Mouse (Mus musculus) bone marrow macrophage, adult 2 months (primary cell): ENCODE measurements around the gene Nr4a1. TPM values are rescaled to one million over a fixed set of nuclear protein-coding genes. Genes with fewer than 3 reads are reported as not detected.

Source experiments
- H3K27ac ChIP-seq: 2 replicates; pipeline ENCODE4 v1.5.1; 2012; ENCODE audit warnings: low read depth, low read length; ENCODE audit not compliant: insufficient read depth
- H3K4me1 ChIP-seq: 2 replicates; pipeline ENCODE4 v1.6.1; 2012; ENCODE audit warnings: low read length; ENCODE audit not compliant: control insufficient read depth, insufficient read depth
- H3K4me3 ChIP-seq: 2 replicates; pipeline ENCODE4 v1.5.1; 2012; ENCODE audit warnings: mild to moderate bottlenecking, low read length, moderate library complexity; ENCODE audit not compliant: insufficient read depth
- CTCF ChIP-seq: IDR thresholded peaks from 2 replicates; pipeline ENCODE4 v1.5.1; 2012; ENCODE audit warnings: low read depth, mild to moderate bottlenecking, low read length, moderate library complexity
- POLR2A ChIP-seq: IDR thresholded peaks from 2 replicates; pipeline ENCODE4 v1.6.1; 2012; ENCODE audit warnings: mild to moderate bottlenecking, low read depth, low read length, borderline replicate concordance
- polyA plus RNA-seq: library from polyadenylated mRNA; stranded (reverse); fragments of >200 nt; gene quantifications from 2 replicates; pipeline ENCODE4 v1.2.4, GENCODE M21; 2012; ENCODE audit not compliant: missing spikeins, insufficient read depth, insufficient read length

Nr4a1 gene
- polyA plus RNA-seq, 1 experiment, result 8.8 TPM

- H3K4me1 ChIP-seq, result peaks cover 9% of the 10 kb centered on the region; the same call in 1 of the 2 replicates
- H3K27ac ChIP-seq, result no peak overlapping the region
- no peak for TF ChIP-seq POLR2A
- TF ChIP-seq CTCF, result no peak
- H3K4me3 ChIP-seq, result no peak overlapping the region
These were observed 28.4 kb downstream of the Nr4a1 start for GRCm38 (mm10) chr15:101282471-101282870.

DNA sequence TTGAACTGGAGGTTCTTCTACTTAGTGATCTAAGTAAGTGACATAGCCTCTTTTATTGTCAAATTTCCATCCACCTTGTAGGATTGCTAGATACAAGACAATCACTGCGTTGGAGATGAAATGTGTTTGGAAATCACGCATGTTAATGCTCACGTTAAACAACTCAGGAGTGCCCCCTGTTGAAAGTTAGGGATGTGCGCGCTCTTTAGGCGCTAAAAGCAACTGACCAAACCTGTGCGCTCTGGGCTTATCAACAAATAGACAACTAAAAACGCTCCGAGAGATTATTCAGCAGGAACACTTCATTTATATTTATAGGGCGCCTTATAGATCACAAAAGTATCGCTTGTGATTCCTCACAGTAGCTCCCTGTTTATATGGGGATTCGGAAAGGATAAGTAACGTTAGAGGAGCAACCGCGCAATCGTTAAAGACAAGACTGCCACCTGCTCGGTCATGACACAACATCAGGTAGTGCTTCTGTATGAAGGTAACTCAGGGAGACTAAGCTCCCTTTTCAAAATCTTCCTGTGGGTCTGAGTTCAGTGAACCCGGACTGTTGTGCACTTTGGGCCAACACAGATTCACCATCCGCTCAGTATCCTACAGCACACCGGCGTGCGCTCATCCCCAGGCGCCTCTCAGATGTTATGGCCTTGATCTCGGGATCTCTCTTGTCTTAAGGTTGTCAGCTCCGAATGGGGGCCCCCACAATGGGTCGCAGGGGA, 29.3 kb downstream of the Nr4a1 start:
- 0 out of 2 replicates have a peak, but pooled peaks have one; percentile 16 for TF ChIP-seq CTCF
- TF ChIP-seq POLR2A, result no peak
- Histone ChIP-seq H3K27ac (peak overlapping the region; percentile 20), H3K4me1 (peaks cover 9% of the 10 kb centered on the region; the same call in 1 of the 2 replicates), H3K4me3 (peak overlapping the region; percentile 81)

DNA sequence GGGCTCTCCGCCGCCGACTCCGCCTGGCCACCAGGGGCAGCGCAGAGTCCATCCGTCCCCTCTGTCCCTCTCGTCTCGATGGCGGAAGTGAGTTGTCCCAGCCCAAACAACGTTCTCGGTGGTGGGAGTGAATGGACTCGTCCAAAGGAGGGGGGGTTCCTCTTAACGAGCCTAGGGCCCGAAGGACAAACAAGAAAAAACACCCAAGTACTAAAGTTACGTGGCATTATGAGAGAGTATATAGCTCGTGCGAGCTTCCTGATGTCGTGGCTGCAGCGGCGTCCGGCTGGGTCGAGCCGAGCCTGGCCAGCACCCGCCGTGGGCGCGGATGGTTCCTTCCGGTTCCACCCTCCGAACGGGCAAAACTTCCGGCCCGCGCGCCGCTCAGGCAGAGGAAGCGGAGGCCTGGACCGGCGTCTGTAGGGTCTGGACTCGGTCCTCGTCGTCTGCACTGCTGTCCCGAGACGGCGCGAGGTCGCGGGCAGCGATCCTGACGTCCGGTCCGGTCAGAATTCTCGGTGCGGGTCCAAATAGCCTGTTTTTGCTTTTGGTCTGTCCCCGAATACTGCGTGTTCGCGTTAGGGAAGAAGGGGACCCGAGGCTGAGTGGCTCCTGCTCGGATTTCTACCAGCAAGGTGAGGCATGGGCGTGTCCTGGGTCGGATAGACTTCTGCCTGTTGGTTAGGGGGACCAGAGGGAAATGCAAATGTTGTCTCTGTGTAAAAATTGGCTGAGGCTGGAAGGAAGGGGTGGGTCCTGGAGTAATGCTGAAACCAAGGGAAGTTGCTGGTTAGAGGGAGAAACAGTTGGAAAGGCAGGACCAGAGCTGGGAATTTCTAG, 30.1 kb downstream of the Nr4a1 start, which contains the start of gene Atg101:
Gene Atg101, plus strand, starts transcription at position 362 of the 840 bp plus-strand sequence.
- H3K4me3 ChIP-seq, result peak within 1 kb of the TSS; percentile 81
- H3K27ac ChIP-seq, result peak within 1 kb of the TSS; percentile 85
- TF ChIP-seq CTCF (peak; percentile 72), POLR2A (no peak)
- peaks cover 9% of the 10 kb centered on the region; the same call in 1 of the 2 replicates for H3K4me1 ChIP-seq

GRCm38 (mm10) chr15:101286129-101286770, 32.2 kb downstream of the Nr4a1 start:
- Histone ChIP-seq H3K27ac (no peak overlapping the region), H3K4me1 (peaks cover 9% of the 10 kb centered on the region; the same call in 1 of the 2 replicates), H3K4me3 (no peak overlapping the region)
- TF ChIP-seq CTCF (peak; percentile 35), POLR2A (no peak)

GRCm38 (mm10) chr15:101287361-101287760, 33.3 kb downstream of the Nr4a1 start:
- no peak for TF ChIP-seq CTCF
- no peak for TF ChIP-seq POLR2A
- no peak overlapping the region for H3K4me3 ChIP-seq
- H3K27ac ChIP-seq, result no peak overlapping the region
- H3K4me1 ChIP-seq, result peaks cover 9% of the 10 kb centered on the region; the same call in 1 of the 2 replicates

DNA sequence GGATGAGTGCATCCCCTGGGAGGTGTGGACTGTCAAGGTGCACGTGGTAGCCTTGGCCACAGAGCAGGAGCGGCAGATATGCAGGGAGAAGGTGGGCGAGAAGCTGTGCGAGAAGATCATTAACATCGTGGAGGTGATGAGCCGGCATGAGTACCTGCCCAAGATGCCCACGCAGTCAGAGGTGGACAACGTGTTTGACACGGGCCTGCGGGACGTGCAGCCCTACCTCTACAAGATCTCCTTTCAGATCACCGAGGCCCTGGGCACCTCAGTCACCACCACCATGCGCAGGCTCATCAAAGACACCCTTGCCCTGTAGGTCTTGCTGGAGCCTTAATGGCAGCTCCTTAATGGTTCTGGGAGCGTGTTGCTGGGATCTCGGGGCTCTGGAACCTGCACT, 36.3 kb downstream of the Nr4a1 start:
- Histone ChIP-seq H3K27ac (no peak overlapping the region), H3K4me1 (peaks cover under 1% of the 10 kb centered on the region; the same call in 1 of the 2 replicates), H3K4me3 (no peak overlapping the region)
- TF ChIP-seq POLR2A (no peak), CTCF (no peak)

GRCm38 (mm10) chr15:101292012-101292411, 37.9 kb downstream of the Nr4a1 start:
- TF ChIP-seq POLR2A (no peak), CTCF (no peak)
- no peak overlapping the region for H3K4me3 ChIP-seq

GRCm38 (mm10) chr15:101293025-101293621, 39.1 kb downstream of the Nr4a1 start, which contains the start of gene 6030408B16Rik:
6030408B16Rik (plus strand) TSS chr15:101293212.
- Histone ChIP-seq H3K27ac (no peak within 1 kb of the TSS), H3K4me1 (peaks cover 7% of the 10 kb centered on the region), H3K4me3 (no peak within 1 kb of the TSS)
- TF ChIP-seq CTCF, result no peak
- TF ChIP-seq POLR2A, result no peak

More at GRCm38 (mm10) chr15:101292012-101292411, 37.9 kb downstream of the Nr4a1 start:
- H3K4me1 ChIP-seq, result no peaks in the 10 kb centered on the region
- H3K27ac ChIP-seq, result no peak overlapping the region
